Mouse (Mus musculus) lung, adult 18-20 months (tissue): ENCODE measurements around the gene Daam1.

Experiments
- DNase-seq, 2 experiments: peaks; one replicate each; pipeline ENCODE4 v3.0.0; 2022; ENCODE audit warnings: mixed read lengths in 2 of 2

Gene Daam1

GRCm38 (mm10) chr12:71938513-71938912 is 107.6 kb downstream of the Daam1 start:
- DNase-seq: no peak

- no peak for DNase-seq
Measured at GRCm38 (mm10) chr12:71941290-71941689, 110.4 kb downstream of the Daam1 start.

DNA sequence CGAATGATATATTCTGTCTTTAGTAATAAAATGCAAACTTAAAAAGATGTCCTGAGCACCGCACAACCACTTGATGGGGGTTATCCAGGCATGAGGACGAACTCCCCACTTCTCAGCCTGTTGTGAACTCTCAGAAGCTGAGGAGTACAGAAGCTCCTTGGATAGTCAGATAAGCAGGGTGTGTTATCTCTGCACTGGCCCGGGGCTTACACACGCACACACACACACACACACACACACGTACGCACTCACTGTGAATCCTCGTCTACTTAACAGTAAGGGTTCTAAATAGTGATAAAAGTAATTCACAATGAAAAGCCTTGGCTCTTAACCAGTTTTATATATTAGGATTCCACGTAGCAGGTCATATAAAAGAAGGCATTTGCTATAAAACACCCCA is 112.2 kb downstream of the Daam1 start:
- no peak for DNase-seq

- no peak for DNase-seq
Measured at GRCm38 (mm10) chr12:71943646-71944045, 112.8 kb downstream of the Daam1 start.

- no peak for DNase-seq
Measured at GRCm38 (mm10) chr12:71945844-71946243, 115.0 kb downstream of the Daam1 start.

DNA sequence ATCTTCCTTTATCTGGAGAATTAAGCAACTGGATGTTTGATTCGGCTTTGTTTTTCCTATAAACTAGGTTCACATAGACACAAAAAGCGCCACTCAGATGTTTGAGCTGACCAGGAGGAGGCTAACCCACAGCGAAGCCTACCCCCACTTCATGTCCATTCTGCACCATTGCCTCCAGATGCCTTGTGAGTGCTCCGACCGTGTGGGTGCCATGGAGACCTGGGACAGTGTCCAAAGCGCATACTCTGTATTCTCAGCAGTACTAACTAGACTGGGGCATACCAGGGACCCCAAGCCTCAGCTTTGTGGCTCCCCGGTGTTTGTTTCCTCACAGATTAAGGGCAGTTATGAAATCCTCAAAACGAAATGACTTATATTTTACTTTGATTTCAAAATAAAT is 115.6 kb downstream of the Daam1 start:
- no peak for DNase-seq

DNA sequence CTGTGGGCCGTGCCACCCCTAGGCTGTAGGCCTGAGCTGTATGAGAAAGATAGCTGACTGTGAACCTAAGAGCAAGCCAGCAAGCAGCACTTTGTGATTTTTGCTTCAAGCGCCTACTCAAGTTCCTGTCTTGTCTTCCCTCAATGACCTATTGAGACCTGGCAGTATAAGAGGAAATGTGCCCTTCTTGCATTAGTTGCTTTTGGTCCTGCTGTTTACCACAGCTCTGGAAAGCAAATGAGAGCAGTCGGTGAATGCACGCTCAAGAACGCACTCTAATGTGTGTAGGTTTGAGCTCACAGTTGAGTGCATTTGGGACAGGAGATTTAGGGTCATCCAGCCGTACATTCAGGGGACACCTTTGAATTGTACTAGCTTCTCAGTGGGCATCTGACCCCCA is 118.1 kb downstream of the Daam1 start:
- DNase-seq: no peak

GRCm38 (mm10) chr12:71949606-71950005 is 118.7 kb downstream of the Daam1 start:
- no peak for DNase-seq

DNA sequence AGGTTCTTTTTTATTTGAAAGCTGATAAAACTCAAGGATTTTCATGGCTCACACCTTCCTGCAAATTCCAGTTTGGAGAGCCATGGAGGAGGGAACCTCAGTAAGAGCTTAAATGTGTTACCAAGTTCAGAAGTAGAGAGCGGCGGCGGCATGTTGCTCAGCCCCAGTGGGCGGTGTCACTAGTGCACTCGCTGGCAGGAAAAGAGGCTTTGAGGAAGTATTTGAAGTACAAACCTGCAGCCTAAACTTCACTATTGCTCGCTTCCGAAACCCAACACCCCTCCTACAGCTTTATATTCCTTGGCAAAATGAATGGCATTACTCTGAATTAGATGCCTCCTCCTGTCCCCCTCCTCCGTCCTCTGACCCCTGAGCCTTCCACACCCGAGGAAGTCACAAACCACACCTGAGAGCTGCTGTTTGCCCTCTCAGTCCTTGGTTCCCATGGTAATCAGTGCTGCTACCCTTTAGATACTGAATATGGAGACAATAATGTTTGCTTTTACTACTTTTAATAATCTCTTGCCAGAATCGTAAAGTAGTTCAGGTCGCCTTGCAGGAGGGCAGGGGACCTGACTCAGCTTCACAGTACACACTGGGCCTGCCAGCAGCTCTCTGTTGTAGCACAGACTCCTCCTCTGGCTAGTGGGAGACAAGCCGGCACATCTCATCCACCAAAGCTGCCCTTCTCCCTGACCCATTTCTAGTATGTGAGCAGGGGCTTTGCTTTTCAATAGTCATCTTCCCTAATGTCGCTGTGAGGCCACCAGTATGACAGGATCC is 119.4 kb downstream of the Daam1 start:
- peak in 1 of 2 experiments; percentile 57 for DNase-seq

GRCm38 (mm10) chr12:71954180-71954935 is 123.5 kb downstream of the Daam1 start:
- no peak for DNase-seq

DNA sequence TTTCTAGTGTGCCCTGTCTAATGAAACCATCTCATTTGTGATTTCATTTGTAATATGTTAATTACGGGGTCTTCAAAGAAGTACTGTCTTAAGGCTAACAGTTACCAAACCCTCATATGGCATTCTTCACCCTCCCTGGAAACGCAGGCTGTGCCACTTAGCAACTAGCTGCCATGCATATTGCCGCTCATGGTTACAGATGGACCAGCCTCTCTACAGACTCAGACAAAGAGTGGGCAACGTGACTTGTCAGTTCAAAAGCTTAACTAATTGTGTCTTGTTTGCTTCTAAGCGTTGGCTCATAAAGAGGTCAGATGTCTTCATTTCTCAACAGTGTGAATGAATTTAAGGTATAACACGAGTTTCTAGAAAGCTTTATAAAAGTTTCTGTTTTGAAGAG is 126.1 kb downstream of the Daam1 start:
- no peak for DNase-seq

GRCm38 (mm10) chr12:71957496-71957895 is 126.6 kb downstream of the Daam1 start:
- no peak for DNase-seq

- no peak for DNase-seq
Measured at GRCm38 (mm10) chr12:71959351-71959991, 128.6 kb downstream of the Daam1 start.

GRCm38 (mm10) chr12:71961671-71962070 is 130.8 kb downstream of the Daam1 start:
- no peak for DNase-seq

DNA sequence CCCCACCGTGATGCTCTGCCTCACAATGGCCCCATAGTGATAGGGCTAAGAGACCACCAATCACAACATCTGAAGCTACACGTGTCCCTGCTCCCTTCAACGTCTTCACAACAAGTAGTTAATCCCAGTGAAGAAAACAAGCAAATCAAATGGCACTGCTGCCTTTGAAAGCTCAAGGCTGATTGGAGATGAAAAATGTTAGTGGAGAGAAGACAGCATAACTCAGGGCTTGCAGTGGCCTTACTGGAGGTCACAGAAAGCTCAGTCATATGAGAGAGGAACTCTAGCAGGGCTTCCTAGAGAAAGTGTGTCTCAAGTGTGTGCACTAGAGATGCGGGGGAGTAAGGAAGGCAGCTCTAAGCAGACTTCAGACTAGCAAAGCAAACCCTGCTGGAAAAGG is 131.7 kb downstream of the Daam1 start:
- no peak for DNase-seq

- DNase-seq: no peak
Measured at GRCm38 (mm10) chr12:71968592-71968991, 137.7 kb downstream of the Daam1 start.

DNA sequence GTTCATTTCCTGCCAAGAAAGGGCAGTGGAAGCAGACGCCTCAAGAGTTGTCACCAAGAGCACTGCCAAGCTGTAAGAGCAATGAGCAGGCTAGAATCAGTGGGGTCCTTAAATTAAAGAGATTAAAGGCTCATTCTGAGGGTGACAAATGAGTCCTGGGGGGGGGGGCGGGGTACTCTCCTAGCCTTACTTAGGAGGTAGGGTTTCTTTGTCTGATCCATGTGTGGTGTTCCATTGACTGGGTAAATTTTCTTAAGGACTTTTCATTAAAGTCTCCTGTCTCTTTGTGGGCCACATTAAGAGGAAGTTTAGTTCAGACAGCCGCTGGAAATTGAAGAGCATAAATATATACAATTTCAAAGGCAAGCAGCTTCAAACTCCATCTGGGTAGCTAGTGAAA is 138.1 kb downstream of the Daam1 start:
- no peak for DNase-seq

GRCm38 (mm10) chr12:71969439-71969838 is 138.6 kb downstream of the Daam1 start:
- no peak for DNase-seq

- no peak for DNase-seq
Measured at GRCm38 (mm10) chr12:71969941-71970629, 139.2 kb downstream of the Daam1 start.

DNA sequence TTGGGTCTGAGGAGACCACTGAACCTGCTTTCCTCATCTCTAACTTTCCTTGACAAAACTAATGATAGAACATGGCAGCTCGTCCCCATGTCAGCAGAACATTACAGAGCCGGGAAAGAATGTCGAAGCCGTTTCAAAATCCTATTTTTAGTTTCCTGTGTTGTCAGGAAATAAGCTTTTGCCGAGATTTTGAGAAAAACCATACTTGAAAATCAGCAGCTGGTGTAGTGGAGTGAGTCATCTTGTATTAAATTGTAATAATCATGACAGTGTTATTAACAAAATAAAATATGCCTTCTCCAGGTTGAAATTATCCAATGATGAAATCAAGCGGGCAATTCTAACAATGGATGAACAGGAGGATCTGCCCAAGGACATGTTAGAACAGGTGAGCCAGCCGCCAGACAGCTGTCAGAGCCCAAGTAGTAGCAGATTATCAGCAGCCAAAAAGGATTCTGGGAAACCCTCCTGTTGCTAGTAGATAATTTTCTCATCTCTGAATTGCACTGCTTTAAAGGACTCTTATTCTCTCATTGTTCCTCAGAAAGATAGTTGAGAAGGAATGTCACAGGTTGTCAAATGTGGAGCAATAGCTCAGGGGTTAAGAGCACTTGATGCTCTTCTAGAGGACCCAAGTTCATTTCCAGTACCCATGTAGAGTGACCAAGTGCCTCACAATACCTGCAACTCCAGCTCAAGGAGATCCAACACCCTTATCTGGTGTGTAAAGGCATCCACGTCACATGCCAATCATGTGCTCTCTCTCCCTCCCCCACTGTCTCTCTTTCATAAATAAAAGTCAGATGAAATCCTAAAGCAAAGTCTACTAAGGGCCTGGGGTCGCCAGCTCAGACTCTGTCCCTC is 140.1 kb downstream of the Daam1 start:
- DNase-seq: peak in 1 of 2 experiments; percentile 56

- no peak for DNase-seq
Measured at GRCm38 (mm10) chr12:71972126-71972525, 141.2 kb downstream of the Daam1 start.

- DNase-seq: no peak
Measured at GRCm38 (mm10) chr12:71972619-71973266, 141.9 kb downstream of the Daam1 start.
